Mouse (Mus musculus): Measurements from ENCODE around the gene Zscan4-ps3. TPM values are rescaled to one million over a fixed set of nuclear protein-coding genes. Genes with fewer than 3 reads are reported as not detected.
"Not testable (repeated sequence)": the region's sequence is repeated elsewhere in the genome, so short reads cannot be mapped to it uniquely, and the experiment has no call there.

Gene Zscan4-ps3
- polyA plus RNA-seq (2015; fragmentation: Nextera tagmentation; extraction: Ambion mirVana), result not detected in 2 replicates

- H3K4me3 ChIP-seq; H3K9ac ChIP-seq; H3K9me3 ChIP-seq; H3K27ac ChIP-seq; H3K27me3 ChIP-seq; ATAC-seq (ENCODE audit: insufficient number of reproducible peaks, insufficient read depth, low FRiP score, low TSS enrichment, low read depth); H3K4me1 ChIP-seq; H3K36me3 ChIP-seq; H3K4me2 ChIP-seq: not testable (repeated sequence)
- WGBS, result 74% methylated on average over 2 of the region's 2 CpGs
Measured at GRCm38 (mm10) chr7:11609008-11609407, at the start of gene Zscan4-ps3. Gene Zscan4-ps3, plus strand, starts transcription at chr7:11609308.

DNA sequence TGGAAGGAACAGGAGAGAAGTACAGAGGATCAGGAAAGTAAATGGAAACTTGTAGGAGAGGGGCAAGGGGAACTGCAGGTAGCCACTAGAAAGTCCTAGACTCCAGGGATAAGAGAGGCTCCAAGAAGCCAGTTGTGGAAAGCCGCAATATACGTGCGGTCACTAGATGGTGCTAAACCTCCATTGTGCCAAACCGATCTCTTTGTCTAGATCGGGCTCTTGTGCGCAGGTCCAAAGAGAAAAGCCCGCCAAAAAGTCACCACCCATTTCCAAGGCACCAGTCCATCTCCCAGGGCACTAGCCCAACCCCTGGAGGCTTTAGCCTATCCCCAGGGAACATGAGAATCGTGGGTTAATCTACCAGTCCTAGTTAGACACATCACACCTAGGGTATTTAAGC lies 8.0 kb downstream of the Zscan4-ps3 start:
- ATAC-seq (ENCODE audit: insufficient number of reproducible peaks, insufficient read depth, low FRiP score, low TSS enrichment, low read depth); H3K4me3 ChIP-seq; H3K4me2 ChIP-seq; H3K4me1 ChIP-seq; H3K9ac ChIP-seq; H3K27me3 ChIP-seq; H3K27ac ChIP-seq; H3K36me3 ChIP-seq; H3K9me3 ChIP-seq: not testable (repeated sequence)
- WGBS, result 7% methylated on average over 8 of the region's 8 CpGs

Other genes starting within 250 kb of the Zscan4-ps3 start
- not detected in 2 replicates for gene Zscan4f, start 211.4 kb upstream of the Zscan4-ps3 start, polyA plus RNA-seq (2015; fragmentation: Nextera tagmentation; extraction: Ambion mirVana)
- gene Zscan4-ps2, start 95.0 kb upstream of the Zscan4-ps3 start, polyA plus RNA-seq (2015; fragmentation: Nextera tagmentation; extraction: Ambion mirVana), result not detected in 2 replicates
- gene Vmn1r72, start 70.8 kb downstream of the Zscan4-ps3 start, polyA plus RNA-seq (2015; fragmentation: Nextera tagmentation; extraction: Ambion mirVana), result not detected in 2 replicates
- not detected in 2 replicates for gene Vmn1r73, start 121.0 kb downstream of the Zscan4-ps3 start, polyA plus RNA-seq (2015; fragmentation: Nextera tagmentation; extraction: Ambion mirVana)
- gene Vmn1r74, start 224.7 kb downstream of the Zscan4-ps3 start, polyA plus RNA-seq (2015; fragmentation: Nextera tagmentation; extraction: Ambion mirVana), result not detected in 2 replicates